Mouse (Mus musculus) liver, embryonic 18 days (tissue): ENCODE data around the gene Lcn6. TPM values are rescaled to one million over a fixed set of nuclear protein-coding genes. Genes with fewer than 3 reads are reported as not detected.

Experiments used
- polyA plus RNA-seq: library from polyadenylated mRNA; depleted of rRNA; stranded (reverse); fragments of >200 nt; gene quantifications from 2 replicates; pipeline ENCODE4 v1.2.3, GENCODE M21; 2012; rRNA removed

The Lcn6 gene
- polyA plus RNA-seq, result not detected in 2 replicates

GRCm38 (mm10) chr2:25676486-25676885 lies at the start of gene Lcn6:
Gene Lcn6, plus strand, starts transcription at chr2:25676786.

GRCm38 (mm10) chr2:25627811-25628210 lies 48.8 kb upstream of the Lcn6 start, which contains the start of gene Fcna:
Gene Fcna, minus strand, starts transcription at chr2:25628030.

GRCm38 (mm10) chr2:25652902-25653301 lies 23.7 kb upstream of the Lcn6 start, which contains the start of gene Lcn8:
Gene Lcn8, plus strand, starts transcription at chr2:25653120.

GRCm38 (mm10) chr2:25657652-25658051 lies 18.9 kb upstream of the Lcn6 start, which contains the start of gene Lcn5:
Gene Lcn5, plus strand, starts transcription at chr2:25657952.

GRCm38 (mm10) chr2:25682426-25682825 lies 5.8 kb downstream of the Lcn6 start, which contains the start of gene Lcn10:
Gene Lcn10, plus strand, starts transcription at chr2:25682726.

GRCm38 (mm10) chr2:25699743-25700142 lies 23.2 kb downstream of the Lcn6 start, which contains the start of gene Obp2a:
Gene Obp2a, plus strand, starts transcription at chr2:25700043.

GRCm38 (mm10) chr2:25706643-25707481 lies 30.3 kb downstream of the Lcn6 start, which contains the start of gene Bmyc:
Gene Bmyc, plus strand, starts transcription at chr2:25706739.

Other genes starting within 250 kb of the Lcn6 start
- 2.1 and 2.4 TPM in 2 replicates for gene Abca2, start 248.1 kb upstream of the Lcn6 start, polyA plus RNA-seq
- 1.8 and 2.3 TPM in 2 replicates for gene Clic3, start 219.9 kb upstream of the Lcn6 start, polyA plus RNA-seq
- 12.5 and 13.0 TPM in 2 replicates for gene Paxx, start 215.7 kb upstream of the Lcn6 start, polyA plus RNA-seq
- 0.68 and 0.72 TPM in 2 replicates for gene Ptgds, start 206.7 kb upstream of the Lcn6 start, polyA plus RNA-seq
- not detected in 2 replicates for gene Lcn12, start 182.9 kb upstream of the Lcn6 start, polyA plus RNA-seq
- 4.7 and 5.0 TPM in 2 replicates for gene Fbxw5, start 176.0 kb upstream of the Lcn6 start, polyA plus RNA-seq
- 91.0 TPM in 2 replicates for gene C8g, start 175.1 kb upstream of the Lcn6 start, polyA plus RNA-seq
- 5.9 and 6.6 TPM in 2 replicates for gene Traf2, start 129.8 kb upstream of the Lcn6 start, polyA plus RNA-seq
- gene Edf1, start 118.9 kb upstream of the Lcn6 start, polyA plus RNA-seq, result 102 and 106 TPM in 2 replicates
- 0.99 and 2.5 TPM in 2 replicates for gene Mamdc4, start 101.9 kb upstream of the Lcn6 start, polyA plus RNA-seq
- 33.1 and 38.3 TPM in 2 replicates for gene Phpt1, start 101.6 kb upstream of the Lcn6 start, polyA plus RNA-seq
- gene Ajm1, start 95.0 kb upstream of the Lcn6 start, polyA plus RNA-seq, result 0.05 and 0.13 TPM in 2 replicates
- 17.2 and 22.1 TPM in 2 replicates for gene Rabl6, start 68.3 kb upstream of the Lcn6 start, polyA plus RNA-seq
- not detected in 2 replicates for gene Ccdc183, start 59.1 kb upstream of the Lcn6 start, polyA plus RNA-seq
- 23.0 and 24.3 TPM in 2 replicates for gene Tmem141, start 54.8 kb upstream of the Lcn6 start, polyA plus RNA-seq
- 84.3 and 88.2 TPM in 2 replicates for gene Fcna, start 48.8 kb upstream of the Lcn6 start, polyA plus RNA-seq
- not detected in 2 replicates for gene Lcn8, start 23.7 kb upstream of the Lcn6 start, polyA plus RNA-seq
- gene Lcn5, start 18.8 kb upstream of the Lcn6 start, polyA plus RNA-seq, result not detected in 2 replicates
- gene Lcn10, start 5.9 kb downstream of the Lcn6 start, polyA plus RNA-seq, result not detected in 2 replicates
- not detected in 2 replicates for gene Obp2a, start 23.3 kb downstream of the Lcn6 start, polyA plus RNA-seq
- gene Bmyc, start 30.0 kb downstream of the Lcn6 start, polyA plus RNA-seq, result 4.9 and 5.3 TPM in 2 replicates
- gene Obp2b, start 60.2 kb downstream of the Lcn6 start, polyA plus RNA-seq, result not detected in 2 replicates
- not detected in 2 replicates for gene Lcn3, start 88.8 kb downstream of the Lcn6 start, polyA plus RNA-seq
- not detected in 2 replicates for gene Lcn11, start 100.2 kb downstream of the Lcn6 start, polyA plus RNA-seq
- not detected in 2 replicates for gene Gm13539, start 105.5 kb downstream of the Lcn6 start, polyA plus RNA-seq
- not detected in 2 replicates for gene Glt6d1, start 139.1 kb downstream of the Lcn6 start, polyA plus RNA-seq
- not detected in 2 replicates for gene Lcn9, start 146.4 kb downstream of the Lcn6 start, polyA plus RNA-seq
- not detected in 2 replicates for gene Sohlh1, start 170.5 kb downstream of the Lcn6 start, polyA plus RNA-seq
- gene Kcnt1, start 186.9 kb downstream of the Lcn6 start, polyA plus RNA-seq, result 0.17 and 0.23 TPM in 2 replicates